8 mouse cellular contexts compared by ENCODE assay signal in the genomic region with DNA sequence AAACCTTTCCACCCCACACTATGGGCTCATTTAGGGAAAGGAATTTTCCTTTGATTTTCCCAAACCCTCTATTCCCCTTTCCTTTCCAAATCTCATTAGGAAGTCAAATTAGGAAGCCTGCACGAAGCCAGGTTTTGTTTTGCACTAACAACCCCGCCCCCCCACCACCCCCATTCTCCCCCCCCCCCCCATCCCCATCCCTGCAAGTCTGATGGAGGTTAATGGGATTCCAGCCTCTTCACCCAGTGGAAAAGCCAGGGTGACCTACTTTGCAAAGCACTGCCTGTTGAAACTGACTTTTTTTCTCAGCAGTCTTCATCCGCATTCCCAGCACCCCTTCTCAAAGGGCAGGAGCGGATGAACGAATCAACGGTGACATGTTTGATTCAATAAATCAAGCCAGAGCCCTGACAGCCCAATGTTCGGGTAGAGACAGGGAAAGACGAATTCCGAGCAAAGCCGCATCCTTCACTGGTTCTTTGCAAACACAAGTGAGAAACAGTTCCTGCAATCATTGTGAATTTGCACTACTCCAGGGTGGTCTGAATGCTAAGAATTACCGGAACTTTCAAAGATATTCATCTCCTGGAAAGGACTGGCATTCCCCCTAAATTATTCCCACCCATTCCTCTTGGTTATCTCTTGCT.
DNase-seq lines count a peak whose midpoint lies in the region; ATAC-seq and TF ChIP-seq lines count a peak whose summit lies in the region.

No protein-coding gene starts in this region.

- peak overlapping the region; percentile 66 for H3K4me3 ChIP-seq in cerebellum, adult 2 months (replicated peaks; ENCODE audit: insufficient read depth, low read depth, low read length)
- peak overlapping the region; percentile 38 for H3K4me3 ChIP-seq in midbrain, embryonic 13.5 days (replicated peaks)

- no peaks in the 10 kb centered on the region for H3K27me3 ChIP-seq in cerebellum, adult 2 months (ENCODE audit: control insufficient read depth, insufficient read depth, low read length)
- H3K27me3 ChIP-seq in midbrain, embryonic 13.5 days = peaks cover 5% of the 10 kb centered on the region; the same call in 1 of the 2 replicates

- TF ChIP-seq POLR2A in cerebellum, adult 2 months (IDR thresholded peaks at IDR 0.05; ENCODE audit: borderline replicate concordance, insufficient read depth, low read length) = no peak

- no peaks in the 10 kb centered on the region for H3K9me3 ChIP-seq in midbrain, embryonic 13.5 days

- peak overlapping the region; percentile 87 for H3K27ac ChIP-seq in cerebellum, adult 2 months (ENCODE audit: insufficient read depth, low read length)
- H3K27ac ChIP-seq in midbrain, embryonic 13.5 days = 0 out of 2 replicates have a peak overlapping the region, but pooled peaks have one; percentile 17

- H3K9ac ChIP-seq in midbrain, embryonic 13.5 days (replicated peaks) = 0 out of 2 replicates have a peak overlapping the region, but pooled peaks have one; percentile 36

- WGBS in cerebellum, adult 2 months = 11% methylated on average over 11 of the region's 11 CpGs
- 4% methylated on average over 11 of the region's 11 CpGs for WGBS in midbrain, embryonic 13.5 days

- peak; percentile 51 for ATAC-seq in CD4-positive, CD25-positive, alpha-beta regulatory T cell, adult 4 months
- 0 out of 2 replicates have a peak, but pooled peaks have one; percentile 7 for ATAC-seq in granulocyte monocyte progenitor cell, adult 5-6 weeks (replicated peaks; ENCODE audit: poor library complexity, severe bottlenecking)
- ATAC-seq in midbrain, embryonic 13.5 days = 0 out of 2 replicates have a peak, but pooled peaks have one; percentile 37

- no peak for TF ChIP-seq CTCF in cerebellum, adult 2 months (IDR thresholded peaks at IDR 0.05; ENCODE audit: borderline replicate concordance, insufficient read depth, low read depth, low read length)

- DNase-seq in cerebellum, adult 2 months = peak in 1 of 2 experiments; percentile 50
- DNase-seq in cerebellum, adult 11-12 months = no peak
- DNase-seq in kidney, postnatal 14 days = peak; percentile 38
- no peak for DNase-seq in yolk sac, embryonic 10.5 days (ENCODE audit: low spot score)
- DNase-seq in gastrocnemius, postnatal 4 days (ENCODE audit: low spot score in 2 of 2) = no peak

- H3K4me2 ChIP-seq in midbrain, embryonic 13.5 days (replicated peaks) = peak overlapping the region; percentile 61

- peaks cover 11% of the 10 kb centered on the region for H3K4me1 ChIP-seq in cerebellum, adult 2 months (ENCODE audit: control insufficient read depth, insufficient read depth, low read length)
- peaks cover 5% of the 10 kb centered on the region; the same call in 1 of the 2 replicates for H3K4me1 ChIP-seq in midbrain, embryonic 13.5 days (replicated peaks)

- H3K36me3 ChIP-seq in midbrain, embryonic 13.5 days = no peaks in the 10 kb centered on the region
